Comparison of ENCODE assay signal across 36 mouse cellular contexts in the genomic region with DNA sequence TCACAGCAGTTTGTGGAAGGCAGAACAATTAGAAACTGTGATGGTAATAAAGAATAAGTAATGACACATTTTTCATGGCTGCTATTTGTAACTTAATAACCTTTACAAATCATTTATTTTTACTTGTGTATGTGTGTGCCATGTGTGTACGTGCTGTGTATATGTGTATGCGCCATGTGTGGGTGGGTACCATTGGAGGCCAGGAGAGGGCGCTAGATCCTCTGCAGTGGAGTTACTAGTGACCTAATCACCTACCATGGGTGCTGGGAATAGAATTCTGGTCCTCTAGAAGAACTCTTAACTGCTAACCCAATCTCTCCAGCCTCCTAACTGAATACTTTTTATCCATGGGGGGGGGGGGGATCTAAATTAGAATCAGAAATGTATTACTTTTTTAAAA. TPM values are rescaled to one million over a fixed set of nuclear protein-coding genes. Genes with fewer than 3 reads are reported as not detected.
DNase-seq lines count a peak whose midpoint lies in the region; ATAC-seq and TF ChIP-seq lines count a peak whose summit lies in the region.
"Had no signal": no experiment of that assay in that cellular context is flagged by ENCODE, and none has a peak within 500 bp of the region (broad histone marks: within the 10 kb centered on the region; RNA-seq: fewer than 3 reads in every experiment).

No protein-coding gene starts in this region.

- H3K27ac ChIP-seq in liver, postnatal 0 days (ENCODE audit: low read depth) = no peak overlapping the region
- no peak overlapping the region for H3K27ac ChIP-seq in liver, embryonic 12.5 days
- H3K27ac ChIP-seq in ES-Bruce4 (ENCODE audit: insufficient read depth, low read length) (no peak overlapping the region), macrophage (peak overlapping the region; percentile 100)
- H3K27ac ChIP-seq: embryonic facial prominence, embryonic 10.5 days; embryonic facial prominence, embryonic 13.5 days; forebrain, embryonic 12.5 days; forebrain, embryonic 15.5 days; gastrocnemius, adult 2 months; heart, adult 2 months; heart, embryonic 10.5 days; heart, embryonic 13.5 days; hindbrain, embryonic 12.5 days; hindbrain, embryonic 15.5 days had no signal

- TF ChIP-seq EP300 in liver, postnatal 0 days (IDR thresholded peaks at IDR 0.05; ENCODE audit: low read depth) = no peak
- TF ChIP-seq EP300 in ES-Bruce4 (IDR thresholded peaks at IDR 0.05; ENCODE audit: insufficient read depth, low read depth, low read length) = no peak

- ATAC-seq in liver, postnatal 0 days = no peak
- ATAC-seq in liver, embryonic 12.5 days = no peak
- no peak for ATAC-seq in granulocyte monocyte progenitor cell, adult 5-6 weeks (replicated peaks; ENCODE audit: poor library complexity, severe bottlenecking)
- ATAC-seq: activated CD4-positive, CD25-positive, alpha-beta regulatory T cell, adult 4 months; forebrain, embryonic 15.5 days; intestine, postnatal 0 days had no signal

- no peak overlapping the region for H3K4me2 ChIP-seq in liver, postnatal 0 days (ENCODE audit: low read depth, low read length)
- H3K4me2 ChIP-seq in liver, embryonic 12.5 days = no peak overlapping the region
- H3K4me2 ChIP-seq: embryonic facial prominence, embryonic 13.5 days; forebrain, embryonic 12.5 days; forebrain, embryonic 15.5 days; heart, embryonic 13.5 days; hindbrain, embryonic 12.5 days; hindbrain, embryonic 15.5 days had no signal

- H3K79me2 ChIP-seq in macrophage (ENCODE audit: inconsistent target) = peaks cover 11% of the 10 kb centered on the region; the same call in 1 of the 2 replicates

- H3K27me3 ChIP-seq in liver, postnatal 0 days (ENCODE audit: insufficient read depth, low read length) = no peaks in the 10 kb centered on the region
- no peaks in the 10 kb centered on the region for H3K27me3 ChIP-seq in liver, embryonic 12.5 days (replicated peaks)
- H3K27me3 ChIP-seq in ES-Bruce4 (ENCODE audit: control insufficient read depth, insufficient read depth, low read length, poor library complexity, severe bottlenecking) = no peaks in the 10 kb centered on the region
- H3K27me3 ChIP-seq: CH12.LX; embryonic facial prominence, embryonic 13.5 days; forebrain, embryonic 15.5 days; heart, embryonic 13.5 days; hindbrain, embryonic 12.5 days; hindbrain, embryonic 15.5 days had no signal

- 0 out of 2 replicates have a peak, but pooled peaks cover 2% of the 10 kb centered on the region for H3K9me3 ChIP-seq in liver, postnatal 0 days (ENCODE audit: low read length)
- no peaks in the 10 kb centered on the region for H3K9me3 ChIP-seq in liver, embryonic 12.5 days (replicated peaks)
- no peaks in the 10 kb centered on the region for H3K9me3 ChIP-seq in ES-Bruce4 (replicated peaks; ENCODE audit: control insufficient read depth, insufficient read depth, low read length, poor library complexity, severe bottlenecking)
- H3K9me3 ChIP-seq: embryonic facial prominence, embryonic 10.5 days; forebrain, embryonic 12.5 days; forebrain, embryonic 15.5 days; heart, embryonic 10.5 days; hindbrain, embryonic 12.5 days; hindbrain, embryonic 15.5 days had no signal

- H3K9ac ChIP-seq in liver, postnatal 0 days (replicated peaks) = no peak overlapping the region
- no peak overlapping the region for H3K9ac ChIP-seq in liver, embryonic 12.5 days
- H3K9ac ChIP-seq in ES-Bruce4 (ENCODE audit: low read depth, poor library complexity, severe bottlenecking) = no peak overlapping the region
- H3K9ac ChIP-seq: embryonic facial prominence, embryonic 13.5 days; forebrain, embryonic 12.5 days; forebrain, embryonic 15.5 days; heart, embryonic 13.5 days; hindbrain, embryonic 12.5 days; hindbrain, embryonic 15.5 days had no signal

- H3K36me3 ChIP-seq in liver, postnatal 0 days (replicated peaks; ENCODE audit: insufficient read depth, low read length) = no peaks in the 10 kb centered on the region
- no peaks in the 10 kb centered on the region for H3K36me3 ChIP-seq in liver, embryonic 12.5 days
- H3K36me3 ChIP-seq in ES-Bruce4 (ENCODE audit: control insufficient read depth, insufficient read depth, low read length, poor library complexity, severe bottlenecking) (no peaks in the 10 kb centered on the region), macrophage (ENCODE audit: inconsistent target) (no peaks in the 10 kb centered on the region)
- H3K36me3 ChIP-seq: embryonic facial prominence, embryonic 10.5 days; embryonic facial prominence, embryonic 13.5 days; forebrain, embryonic 12.5 days; forebrain, embryonic 15.5 days; heart, embryonic 10.5 days; heart, embryonic 13.5 days; hindbrain, embryonic 12.5 days; hindbrain, embryonic 15.5 days had no signal

- no peak overlapping the region for H3K4me3 ChIP-seq in liver, postnatal 0 days (ENCODE audit: low read depth, low read length)
- no peak overlapping the region for H3K4me3 ChIP-seq in liver, embryonic 12.5 days
- H3K4me3 ChIP-seq in ES-Bruce4 (ENCODE audit: low read depth, low read length) = no peak overlapping the region
- H3K4me3 ChIP-seq in macrophage (ENCODE audit: inconsistent target) = no peak overlapping the region
- H3K4me3 ChIP-seq: embryonic facial prominence, embryonic 10.5 days; embryonic facial prominence, embryonic 13.5 days; erythroblast, embryonic 14.5 days; forebrain, embryonic 12.5 days; forebrain, embryonic 15.5 days; gastrocnemius, adult 2 months; heart, adult 2 months; heart, embryonic 10.5 days; heart, embryonic 13.5 days; hindbrain, embryonic 12.5 days; hindbrain, embryonic 15.5 days had no signal

- DNase-seq in liver, postnatal 0 days = no peak
- peak; percentile 55 for DNase-seq in R1 (ENCODE audit: low read depth, low spot score)
- DNase-seq in frontal cortex, adult 2 months (ENCODE audit: extremely low spot score in 1 of 2, low spot score in 1 of 2) = no peak
- DNase-seq: adrenal gland, adult 8-10 months; adrenal gland, postnatal 25 days; B cell, adult 2 months; cerebellum, adult 11-12 months; cerebellum, adult 8-10 months; cerebellum, postnatal 10 days; cerebellum, postnatal 36 days; embryo, embryonic 11 days; gastrocnemius, adult 2 months; gastrocnemius, postnatal 14 days had no signal

- WGBS in liver, postnatal 0 days (ENCODE audit: insufficient replicate concordance) = 74% methylated on average over 3 of the region's 3 CpGs
- 68% methylated on average over 3 of the region's 3 CpGs for WGBS in liver, embryonic 12.5 days (ENCODE audit: insufficient replicate concordance)
- WGBS in macrophage (ENCODE audit: missing documents) = 89% methylated on average over 3 of the region's 3 CpGs

- 0 out of 2 replicates have a peak, but pooled peaks have one; percentile 12 for TF ChIP-seq CTCF in liver, postnatal 0 days (IDR thresholded peaks at IDR 0.05; ENCODE audit: low read depth)
- peak; percentile 30 for TF ChIP-seq CTCF in ES-Bruce4 (IDR thresholded peaks at IDR 0.05; ENCODE audit: low read depth, low read length)

- TF ChIP-seq POLR2A in ES-Bruce4 (IDR thresholded peaks at IDR 0.05; ENCODE audit: insufficient read depth, low read length) = no peak

- H3K4me1 ChIP-seq in liver, postnatal 0 days (ENCODE audit: insufficient read depth) = no peaks in the 10 kb centered on the region
- no peaks in the 10 kb centered on the region for H3K4me1 ChIP-seq in liver, embryonic 12.5 days
- peaks cover 3% of the 10 kb centered on the region for H3K4me1 ChIP-seq in ES-Bruce4 (ENCODE audit: control insufficient read depth, insufficient read depth, low read length)
- H3K4me1 ChIP-seq: embryonic facial prominence, embryonic 10.5 days; embryonic facial prominence, embryonic 13.5 days; forebrain, embryonic 15.5 days; heart, embryonic 10.5 days; heart, embryonic 13.5 days; hindbrain, embryonic 12.5 days; hindbrain, embryonic 15.5 days had no signal

RNA-seq across cellular contexts. Expression of a gene that starts 23.7 kb away (rescaled TPM):
- 0.16 TPM in 1 of 2 replicates, not detected in the other for polyA plus RNA-seq in liver, postnatal 0 days (2015; fragmentation: Nextera tagmentation; extraction: Ambion mirVana)
- polyA plus RNA-seq in liver, embryonic 12.5 days (2016; fragmentation: Nextera tagmentation; extraction: Ambion mirVana) = not detected in 2 replicates
- 203 and 217 TPM in 2 replicates for polyA plus RNA-seq in ES-Bruce4 (2011; ENCODE audit: insufficient read depth, insufficient read length, low read depth, missing spikeins)
- total RNA-seq in macrophage (2018; cell fraction: chromatin; rRNA removed) = 1 to 10 TPM in 6 of 26 experiments, not detected in 20; 1.1 to 3.8 (median 1.5) TPM
- total RNA-seq in macrophage (2018; cell fraction: cytosol; rRNA removed) = 1 to 10 TPM in 5 of 26 experiments, under 1 TPM in 20, not detected in 1; 0.29 to 1.3 (median 0.58) TPM
- 1 to 10 TPM in 15 of 26 experiments, under 1 TPM in 2, not detected in 9; 0.86 to 5.5 (median 1.8) TPM for total RNA-seq in macrophage (2018; cell fraction: nucleus; rRNA removed)
- 1.3 to 3.4 TPM (median 1.4 TPM) in 3 replicates for polyA plus RNA-seq in macrophage (2018)
- polyA plus RNA-seq in frontal cortex, adult 2 months (2012; rRNA removed) = not detected in 2 replicates
- total RNA-seq in granulocyte monocyte progenitor cell, adult 5-6 weeks (2014; fragmentation: Nextera tagmentation) = not detected in 2 replicates
- not detected in 2 replicates for total RNA-seq in granulocyte monocyte progenitor cell, adult 5-6 weeks (2017)
- total RNA-seq: adrenal gland, adult 8-10 months; adrenal gland, postnatal 25 days; CH12.LX; gastrocnemius, adult 2 months; gastrocnemius, postnatal 14 days; gastrocnemius, postnatal 4 days; heart, adult 2 months; heart, postnatal 25 days; hematopoietic stem cell, adult 5-6 weeks had no signal
- polyA plus RNA-seq: activated CD4-positive, CD25-positive, alpha-beta regulatory T cell, adult 4 months; cortical plate, adult 2 months; embryonic facial prominence, embryonic 10.5 days; embryonic facial prominence, embryonic 13.5 days; erythroblast, embryonic 14.5 days; forebrain, embryonic 12.5 days; forebrain, embryonic 15.5 days; heart, adult 2 months; heart, embryonic 10.5 days; heart, embryonic 13.5 days; heart, embryonic 16.5 days; hindbrain, embryonic 12.5 days; hindbrain, embryonic 15.5 days; intestine, embryonic 14.5 days; intestine, postnatal 0 days had no signal

RNA-seq across cellular contexts. Expression of a gene that starts 40.0 kb away (rescaled TPM):
- polyA plus RNA-seq in liver, postnatal 0 days (2015; fragmentation: Nextera tagmentation; extraction: Ambion mirVana) = 0.47 and 1.0 TPM in 2 replicates
- 7.9 and 8.4 TPM in 2 replicates for polyA plus RNA-seq in liver, embryonic 12.5 days (2016; fragmentation: Nextera tagmentation; extraction: Ambion mirVana)
- 34.8 and 37.0 TPM in 2 replicates for polyA plus RNA-seq in ES-Bruce4 (2011; ENCODE audit: insufficient read depth, insufficient read length, low read depth, missing spikeins)
- 10 to 100 TPM in 2 of 26 experiments, 1 to 10 TPM in 24; 1.8 to 12.0 (median 4.9) TPM for total RNA-seq in macrophage (2018; cell fraction: chromatin; rRNA removed)
- total RNA-seq in macrophage (2018; cell fraction: cytosol; rRNA removed) = 10 to 100 TPM; 10.5 to 25.7 (median 18.3) TPM
- 10 to 100 TPM in 25 of 26 experiments, 1 to 10 TPM in 1; 5.4 to 27.0 (median 20.6) TPM for total RNA-seq in macrophage (2018; cell fraction: nucleus; rRNA removed)
- polyA plus RNA-seq in macrophage (2018) = 23.1 to 29.1 TPM (median 26.4 TPM) in 3 replicates
- not detected in 2 replicates for polyA plus RNA-seq in frontal cortex, adult 2 months (2012; rRNA removed)
- total RNA-seq in granulocyte monocyte progenitor cell, adult 5-6 weeks (2014; fragmentation: Nextera tagmentation) = 3.5 and 3.8 TPM in 2 replicates
- 5.1 and 6.1 TPM in 2 replicates for total RNA-seq in granulocyte monocyte progenitor cell, adult 5-6 weeks (2017)
- total RNA-seq: adrenal gland, postnatal 25 days; CH12.LX; gastrocnemius, adult 2 months; gastrocnemius, postnatal 14 days; gastrocnemius, postnatal 4 days; heart, adult 2 months; heart, postnatal 25 days had no signal
- polyA plus RNA-seq: cortical plate, adult 2 months; embryonic facial prominence, embryonic 13.5 days; erythroblast, embryonic 14.5 days; forebrain, embryonic 12.5 days; forebrain, embryonic 15.5 days; heart, adult 2 months had no signal

RNA-seq across cellular contexts. Expression of a gene that starts 47.7 kb away (rescaled TPM):
- polyA plus RNA-seq in liver, postnatal 0 days (2015; fragmentation: Nextera tagmentation; extraction: Ambion mirVana) = 11.9 and 12.3 TPM in 2 replicates
- polyA plus RNA-seq in liver, embryonic 12.5 days (2016; fragmentation: Nextera tagmentation; extraction: Ambion mirVana) = 3.7 and 4.1 TPM in 2 replicates
- polyA plus RNA-seq in ES-Bruce4 (2011; ENCODE audit: insufficient read depth, insufficient read length, low read depth, missing spikeins) (7.9 and 9.7 TPM in 2 replicates), macrophage (2018) (444 to 687 TPM (median 596 TPM) in 3 replicates)
- 1,000 to 10,000 TPM in 17 of 26 experiments, 100 to 1,000 TPM in 9; 315 to 2,085 (median 1,261) TPM for total RNA-seq in macrophage (2018; cell fraction: chromatin; rRNA removed)
- total RNA-seq in macrophage (2018; cell fraction: cytosol; rRNA removed) = 100 to 1,000 TPM; 233 to 622 (median 484) TPM
- 1,000 to 10,000 TPM in 12 of 26 experiments, 100 to 1,000 TPM in 14; 360 to 1,596 (median 951) TPM for total RNA-seq in macrophage (2018; cell fraction: nucleus; rRNA removed)
- 3.3 and 5.5 TPM in 2 replicates for polyA plus RNA-seq in frontal cortex, adult 2 months (2012; rRNA removed)
- 17.0 and 28.1 TPM in 2 replicates for total RNA-seq in granulocyte monocyte progenitor cell, adult 5-6 weeks (2014; fragmentation: Nextera tagmentation)
- 11.9 and 15.3 TPM in 2 replicates for total RNA-seq in granulocyte monocyte progenitor cell, adult 5-6 weeks (2017)
- polyA plus RNA-seq: erythroblast, embryonic 14.5 days had no signal

RNA-seq across cellular contexts. Expression of a gene that starts 57.4 kb away (rescaled TPM):
- polyA plus RNA-seq in liver, postnatal 0 days (2015; fragmentation: Nextera tagmentation; extraction: Ambion mirVana) = not detected in 2 replicates
- 0.12 TPM in 1 of 2 replicates, not detected in the other for polyA plus RNA-seq in liver, embryonic 12.5 days (2016; fragmentation: Nextera tagmentation; extraction: Ambion mirVana)
- polyA plus RNA-seq in ES-Bruce4 (2011; ENCODE audit: insufficient read depth, insufficient read length, low read depth, missing spikeins) (610 and 613 TPM in 2 replicates), macrophage (2018) (not detected in 3 replicates)
- total RNA-seq in macrophage (2018; cell fraction: chromatin; rRNA removed) = not detected
- not detected for total RNA-seq in macrophage (2018; cell fraction: cytosol; rRNA removed)
- not detected for total RNA-seq in macrophage (2018; cell fraction: nucleus; rRNA removed)
- polyA plus RNA-seq in frontal cortex, adult 2 months (2012; rRNA removed) = 0.06 TPM in 1 of 2 replicates, not detected in the other
- total RNA-seq in granulocyte monocyte progenitor cell, adult 5-6 weeks (2014; fragmentation: Nextera tagmentation) = not detected in 2 replicates
- not detected in 2 replicates for total RNA-seq in granulocyte monocyte progenitor cell, adult 5-6 weeks (2017)
- total RNA-seq: adrenal gland, adult 8-10 months; adrenal gland, postnatal 25 days; CH12.LX; gastrocnemius, adult 2 months; gastrocnemius, postnatal 14 days; gastrocnemius, postnatal 4 days; heart, adult 2 months; heart, postnatal 25 days; hematopoietic stem cell, adult 5-6 weeks had no signal
- polyA plus RNA-seq: embryonic facial prominence, embryonic 10.5 days; erythroblast, embryonic 14.5 days; heart, adult 2 months had no signal

Comparison
In these comparisons a context has a peak if more than half of its experiments do, and no peak if none do; other contexts are left out.
1. RNA of a gene that starts 23.7 kb away (polyA plus RNA-seq): 203 to 217 TPM in ES-Bruce4; 1.3 to 3.4 TPM in macrophage, 0.16 TPM in liver, postnatal 0 days, not detected in liver, embryonic 12.5 days and not detected in frontal cortex, adult 2 months; every median in the first group is over 10 times any median in the second.
2. RNA of a gene that starts 47.7 kb away (polyA plus RNA-seq): 444 to 687 TPM in macrophage; 11.9 to 12.3 TPM in liver, postnatal 0 days, 7.9 to 9.7 TPM in ES-Bruce4, 3.7 to 4.1 TPM in liver, embryonic 12.5 days and 3.3 to 5.5 TPM in frontal cortex, adult 2 months; every median in the first group is over 10 times any median in the second.